Mouse (Mus musculus): ENCODE results near the gene Bhlha15. TPM values are rescaled to one million over a fixed set of nuclear protein-coding genes. Genes with fewer than 3 reads are reported as not detected.

Gene Bhlha15
- polyA plus RNA-seq, 1 experiment from 2014 or later, result not detected

DNA sequence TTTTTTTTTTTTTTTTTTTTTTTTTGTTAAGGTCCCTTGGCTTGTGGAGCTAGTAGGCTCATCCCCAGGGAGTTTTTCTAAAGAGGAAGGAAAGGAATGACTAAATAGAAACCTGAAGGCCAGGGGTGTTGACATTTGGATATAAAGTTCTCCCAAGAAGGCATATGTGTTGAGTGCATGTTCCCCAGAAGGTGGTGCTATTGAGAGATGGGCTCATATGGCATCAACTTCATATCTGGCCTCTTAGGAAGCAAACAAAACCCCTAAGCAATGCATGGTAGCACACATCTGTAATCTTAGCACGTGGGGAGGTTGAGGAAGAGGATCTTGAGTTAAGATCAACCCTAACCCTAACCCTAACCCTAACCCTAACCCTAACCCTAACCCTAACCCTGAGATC is 41.3 kb downstream of the Bhlha15 start:
- no peak for DNase-seq
- ATAC-seq (ENCODE audit: low FRiP score, low TSS enrichment), result no peak
- WGBS, result 79% methylated on average over 1 of the region's 1 CpGs

DNA sequence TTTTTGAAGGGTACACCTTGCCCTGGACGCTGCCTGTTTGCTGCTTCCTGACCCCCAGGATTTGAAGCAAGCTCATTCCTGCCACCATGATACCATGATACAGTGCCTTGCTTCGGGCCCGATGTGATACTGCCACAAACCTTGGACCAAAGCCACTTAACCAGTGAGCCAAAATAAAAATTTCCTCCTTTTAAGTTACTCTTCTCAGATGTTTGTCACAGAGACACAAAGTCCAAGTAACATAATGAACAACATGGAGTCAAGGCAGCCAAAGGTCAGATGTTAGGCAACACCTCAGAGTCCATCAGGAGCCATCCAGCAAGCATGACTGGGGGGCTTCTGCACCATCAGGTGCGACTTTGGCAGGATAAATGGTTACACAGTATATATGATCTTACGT is 42.4 kb downstream of the Bhlha15 start:
- 84% methylated on average over 5 of the region's 5 CpGs for WGBS
- H3K27ac ChIP-seq (replicated peaks; ENCODE audit: low read depth, low read length), result no peak overlapping the region

More for the DNA sequence above, 41.3 kb downstream of the Bhlha15 start:
- Histone ChIP-seq H3K9ac (replicated peaks; ENCODE audit: low read length) (no peak overlapping the region), H3K36me3 (ENCODE audit: control insufficient read depth, insufficient read depth, low read length) (no peaks in the 10 kb centered on the region), H3K4me2 (ENCODE audit: low read length) (no peak overlapping the region), H3K4me3 (replicated peaks; ENCODE audit: low read depth, low read length) (no peak overlapping the region), H3K4me1 (ENCODE audit: control insufficient read depth, insufficient read depth, low read length) (no peaks in the 10 kb centered on the region), H3K9me3 (ENCODE audit: control insufficient read depth, low read length) (no peaks in the 10 kb centered on the region), H3K27me3 (ENCODE audit: control insufficient read depth, insufficient read depth, low read length) (no peaks in the 10 kb centered on the region), H3K27ac (replicated peaks; ENCODE audit: low read depth, low read length) (no peak overlapping the region)

DNA sequence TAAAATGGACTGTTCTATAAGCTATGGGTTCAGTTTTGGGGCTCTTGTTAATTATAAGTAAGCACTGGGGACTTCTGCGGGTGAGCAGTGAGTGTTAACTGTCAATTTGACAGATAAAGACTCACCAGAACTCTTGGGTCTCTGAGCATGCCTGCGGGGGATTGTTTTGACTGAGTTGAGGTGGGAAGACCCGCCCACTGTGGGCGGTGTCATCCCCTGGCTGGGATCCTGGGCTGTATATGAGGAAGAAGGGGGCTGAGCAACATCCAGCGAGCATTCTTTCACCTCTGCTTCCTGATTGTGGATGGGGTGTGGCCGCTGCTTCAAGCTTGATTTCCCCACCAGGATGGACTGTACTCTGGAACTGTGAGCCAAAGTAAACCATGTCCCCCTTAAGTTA is 44.1 kb downstream of the Bhlha15 start:
- H3K4me3 ChIP-seq (replicated peaks; ENCODE audit: low read depth, low read length), result no peak overlapping the region
- H3K27me3 ChIP-seq (ENCODE audit: control insufficient read depth, insufficient read depth, low read length), result no peaks in the 10 kb centered on the region
- no peak overlapping the region for H3K9ac ChIP-seq (replicated peaks; ENCODE audit: low read length)
- H3K4me2 ChIP-seq (ENCODE audit: low read length), result no peak overlapping the region
- no peaks in the 10 kb centered on the region for H3K4me1 ChIP-seq (ENCODE audit: control insufficient read depth, insufficient read depth, low read length)
- H3K9me3 ChIP-seq (ENCODE audit: control insufficient read depth, low read length), result no peaks in the 10 kb centered on the region
- WGBS, result 79% methylated on average over 6 of the region's 6 CpGs
- H3K36me3 ChIP-seq (ENCODE audit: control insufficient read depth, insufficient read depth, low read length), result no peaks in the 10 kb centered on the region
- DNase-seq (no peak), ATAC-seq (ENCODE audit: low FRiP score, low TSS enrichment) (no peak)
- H3K27ac ChIP-seq (replicated peaks; ENCODE audit: low read depth, low read length), result no peak overlapping the region

More for the DNA sequence above, 42.4 kb downstream of the Bhlha15 start:
- no peaks in the 10 kb centered on the region for H3K4me1 ChIP-seq (ENCODE audit: control insufficient read depth, insufficient read depth, low read length)
- ATAC-seq (ENCODE audit: low FRiP score, low TSS enrichment) (no peak), DNase-seq (no peak)
- no peaks in the 10 kb centered on the region for H3K9me3 ChIP-seq (ENCODE audit: control insufficient read depth, low read length)
- H3K27me3 ChIP-seq (ENCODE audit: control insufficient read depth, insufficient read depth, low read length), result no peaks in the 10 kb centered on the region
- H3K36me3 ChIP-seq (ENCODE audit: control insufficient read depth, insufficient read depth, low read length), result no peaks in the 10 kb centered on the region
- no peak overlapping the region for H3K4me2 ChIP-seq (ENCODE audit: low read length)
- H3K9ac ChIP-seq (replicated peaks; ENCODE audit: low read length), result no peak overlapping the region
- H3K4me3 ChIP-seq (replicated peaks; ENCODE audit: low read depth, low read length), result no peak overlapping the region

GRCm38 (mm10) chr5:144234714-144235113 is 44.6 kb downstream of the Bhlha15 start:
- no peak overlapping the region for H3K27ac ChIP-seq (replicated peaks; ENCODE audit: low read depth, low read length)
- no peak overlapping the region for H3K4me3 ChIP-seq (replicated peaks; ENCODE audit: low read depth, low read length)
- H3K9me3 ChIP-seq (ENCODE audit: control insufficient read depth, low read length), result no peaks in the 10 kb centered on the region
- no peak overlapping the region for H3K9ac ChIP-seq (replicated peaks; ENCODE audit: low read length)
- WGBS, result 87% methylated on average over 7 of the region's 7 CpGs
- H3K4me1 ChIP-seq (ENCODE audit: control insufficient read depth, insufficient read depth, low read length), result no peaks in the 10 kb centered on the region
- DNase-seq (no peak), ATAC-seq (ENCODE audit: low FRiP score, low TSS enrichment) (no peak)
- no peak overlapping the region for H3K4me2 ChIP-seq (ENCODE audit: low read length)
- H3K27me3 ChIP-seq (ENCODE audit: control insufficient read depth, insufficient read depth, low read length), result no peaks in the 10 kb centered on the region
- H3K36me3 ChIP-seq (ENCODE audit: control insufficient read depth, insufficient read depth, low read length), result no peaks in the 10 kb centered on the region

GRCm38 (mm10) chr5:144238969-144239368 is 48.9 kb downstream of the Bhlha15 start:
- H3K9ac ChIP-seq (replicated peaks; ENCODE audit: low read length), result no peak overlapping the region
- H3K9me3 ChIP-seq (ENCODE audit: control insufficient read depth, low read length), result no peaks in the 10 kb centered on the region
- no peak overlapping the region for H3K4me2 ChIP-seq (ENCODE audit: low read length)
- WGBS, result 83% methylated on average over 1 of the region's 1 CpGs
- no peak overlapping the region for H3K27ac ChIP-seq (replicated peaks; ENCODE audit: low read depth, low read length)
- H3K4me1 ChIP-seq (ENCODE audit: control insufficient read depth, insufficient read depth, low read length), result no peaks in the 10 kb centered on the region
- ATAC-seq (ENCODE audit: low FRiP score, low TSS enrichment) (no peak), DNase-seq (no peak)
- no peaks in the 10 kb centered on the region for H3K36me3 ChIP-seq (ENCODE audit: control insufficient read depth, insufficient read depth, low read length)
- no peaks in the 10 kb centered on the region for H3K27me3 ChIP-seq (ENCODE audit: control insufficient read depth, insufficient read depth, low read length)
- H3K4me3 ChIP-seq (replicated peaks; ENCODE audit: low read depth, low read length), result no peak overlapping the region

Other genes starting within 250 kb of the Bhlha15 start
- 82.9 and 97.9 TPM in 2 replicates for gene Ccz1, start 175.4 kb upstream of the Bhlha15 start, polyA plus RNA-seq (2014; fragmentation: Nextera tagmentation; extraction: Ambion mirVana)
- gene Ocm, start 163.6 kb upstream of the Bhlha15 start, polyA plus RNA-seq (2014; fragmentation: Nextera tagmentation; extraction: Ambion mirVana), result not detected in 2 replicates
- 10.3 and 10.6 TPM in 2 replicates for gene Lmtk2, start 89.8 kb upstream of the Bhlha15 start, polyA plus RNA-seq (2014; fragmentation: Nextera tagmentation; extraction: Ambion mirVana)
- gene Tecpr1, start 33.3 kb downstream of the Bhlha15 start, polyA plus RNA-seq (2014; fragmentation: Nextera tagmentation; extraction: Ambion mirVana), result 35.3 and 36.8 TPM in 2 replicates
- 125 and 144 TPM in 2 replicates for gene Bri3, start 54.2 kb downstream of the Bhlha15 start, polyA plus RNA-seq (2014; fragmentation: Nextera tagmentation; extraction: Ambion mirVana)
- 0.78 and 1.1 TPM in 2 replicates for gene Baiap2l1, start 167.8 kb downstream of the Bhlha15 start, polyA plus RNA-seq (2014; fragmentation: Nextera tagmentation; extraction: Ambion mirVana)

Measured in midbrain, embryonic 14.5 days (tissue).